Mouse (Mus musculus) midbrain, embryonic 14.5 days (tissue): ENCODE measurements at regions not wholly inside any gene's neighbourhood (a gene's known extent, or its start where the extent isn't known, plus 50 kb on each side); places are given as distances from the start of the nearest gene placed in this dataset.
A peak's percentile ranks its signal among the peaks of the same experiment; 100 is the strongest.

ENCODE experiments used
- ATAC-seq: fragments of 200-750 bp; cut with Nextera tagmentation; 2 replicates; pipeline ENCODE4 v1.8.0; 2017; ENCODE audit warnings: moderate number of reproducible peaks, moderate library complexity; ENCODE audit not compliant: low FRiP score, low TSS enrichment
- DNase-seq: peaks from one replicate; pipeline ENCODE4 v3.0.0-alpha.2; 2015
- H3K27ac ChIP-seq: fragments of 300-500 bp; sonication (generic); replicated peaks from 2 replicates; pipeline ENCODE4 v1.5.1; 2014; ENCODE audit warnings: mild to moderate bottlenecking, low read depth, low read length, moderate library complexity
- H3K27me3 ChIP-seq: fragments of 300-500 bp; sonication (generic); 2 replicates; pipeline ENCODE4 v1.6.1; 2014; ENCODE audit warnings: low read length, control low read depth, mixed read lengths; ENCODE audit not compliant: control insufficient read depth, insufficient read depth
- H3K36me3 ChIP-seq: fragments of 300-500 bp; sonication (generic); 2 replicates; pipeline ENCODE4 v1.6.1; 2014; ENCODE audit warnings: low read length, control low read depth; ENCODE audit not compliant: control insufficient read depth, insufficient read depth
- H3K4me1 ChIP-seq: fragments of 300-500 bp; sonication (generic); 2 replicates; pipeline ENCODE4 v1.6.1; 2014; ENCODE audit warnings: mild to moderate bottlenecking, antibody characterized with exemption, low read length, control low read depth; ENCODE audit not compliant: control insufficient read depth, insufficient read depth
- H3K4me2 ChIP-seq: fragments of 300-500 bp; sonication (generic); 2 replicates; pipeline ENCODE4 v1.6.1; 2014; ENCODE audit warnings: mild to moderate bottlenecking, low read length, moderate library complexity
- H3K4me3 ChIP-seq: fragments of 300-500 bp; sonication (generic); replicated peaks from 2 replicates; pipeline ENCODE4 v1.5.1; 2014; ENCODE audit warnings: low read depth, low read length
- H3K9ac ChIP-seq: fragments of 300-500 bp; sonication (generic); replicated peaks from 2 replicates; pipeline ENCODE4 v1.6.1; 2014; ENCODE audit warnings: mild to moderate bottlenecking, low read length, moderate library complexity
- H3K9me3 ChIP-seq: fragments of 300-500 bp; sonication (generic); 2 replicates; pipeline ENCODE4 v1.6.1; 2016; ENCODE audit warnings: low read length, control low read depth, mixed read lengths; ENCODE audit not compliant: control insufficient read depth
- WGBS: fragments of 180-500 bp; shearing (Covaris S2); extraction: QIAGEN DNeasy Blood & Tissue Kit; methylation state at CpG from one replicate; pipeline ENCODE4 v1.1.7; 2014; 5-methylcytosine and 5-hydroxymethylcytosine counted together

DNA sequence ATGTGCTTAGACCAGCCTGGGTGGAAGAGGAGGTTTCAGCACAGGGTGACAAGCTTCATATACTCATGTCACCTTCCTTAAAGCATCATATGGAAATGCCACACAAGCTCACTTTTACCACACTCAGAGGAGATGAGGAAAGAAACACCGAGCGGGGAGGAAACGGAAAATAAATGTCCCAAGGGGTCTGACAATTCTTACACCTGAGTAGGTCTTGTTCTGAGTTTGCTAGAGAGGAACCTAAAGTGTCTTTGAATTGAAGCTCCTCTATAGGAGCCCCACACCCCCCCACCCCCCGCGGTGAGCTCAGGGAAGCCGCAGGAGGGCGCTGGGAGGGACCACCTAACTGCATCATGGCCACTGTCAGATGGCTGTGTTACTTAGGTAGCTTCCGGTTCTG is 124.7 kb upstream of the Ado start:
- DNase-seq (no peak), ATAC-seq (no peak)
- Histone ChIP-seq H3K36me3 (no peaks in the 10 kb centered on the region), H3K9me3 (no peaks in the 10 kb centered on the region), H3K9ac (no peak overlapping the region), H3K4me1 (no peaks in the 10 kb centered on the region), H3K27ac (no peak overlapping the region), H3K4me3 (no peak overlapping the region), H3K4me2 (no peak overlapping the region), H3K27me3 (no peaks in the 10 kb centered on the region)
- WGBS = 82% methylated on average over 8 of the region's 8 CpGs

DNA sequence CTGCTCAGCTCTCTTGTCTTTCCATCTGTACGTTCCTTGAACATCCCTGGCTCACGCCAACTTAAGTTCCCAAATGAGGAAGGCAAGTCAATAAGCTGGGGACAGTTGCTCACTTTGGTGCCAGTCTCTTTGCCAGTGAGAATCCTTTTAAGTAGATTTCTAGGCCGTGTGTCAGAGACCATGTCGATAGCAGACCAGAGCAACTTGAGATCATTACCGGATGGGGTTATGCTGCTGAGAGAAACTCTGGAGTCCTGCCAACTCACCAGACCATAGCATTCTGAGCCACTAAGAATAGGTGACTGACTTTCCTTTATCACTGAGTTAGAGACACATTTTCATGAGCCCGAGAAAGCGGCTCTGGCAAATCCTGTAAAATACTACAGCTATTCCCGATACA is 123.5 kb upstream of the Ado start:
- no peak overlapping the region for H3K27ac ChIP-seq
- H3K4me2 ChIP-seq = no peak overlapping the region
- no peak overlapping the region for H3K4me3 ChIP-seq
- 61% methylated on average over 8 of the region's 8 CpGs for WGBS
- ATAC-seq = no peak; the same call in 1 of the 2 replicates
- no peaks in the 10 kb centered on the region for H3K36me3 ChIP-seq
- H3K9me3 ChIP-seq = no peaks in the 10 kb centered on the region
- peak; percentile 41 for DNase-seq
- no peak overlapping the region for H3K9ac ChIP-seq
- H3K4me1 ChIP-seq = no peaks in the 10 kb centered on the region
- no peaks in the 10 kb centered on the region for H3K27me3 ChIP-seq

DNA sequence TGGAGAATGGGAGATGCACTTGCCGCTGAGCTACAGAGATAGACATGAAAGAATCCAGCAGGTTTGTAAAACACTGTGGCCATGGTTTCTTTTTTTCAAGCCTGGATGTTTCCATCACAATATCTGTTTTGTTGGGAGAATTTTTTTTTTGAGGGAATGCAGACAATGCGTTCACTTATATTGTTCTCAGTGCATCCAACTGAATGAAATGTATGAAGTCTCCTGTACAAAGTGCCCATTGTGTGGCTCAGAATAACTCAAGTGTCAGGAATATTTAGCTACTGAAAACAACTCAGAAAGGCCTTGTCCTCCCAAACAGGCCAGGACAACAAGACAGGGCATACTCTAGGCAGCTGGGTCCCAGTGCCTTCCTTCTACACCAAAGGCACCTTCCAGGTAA is 120.3 kb upstream of the Ado start:
- Histone ChIP-seq H3K9ac (no peak overlapping the region), H3K27ac (no peak overlapping the region), H3K9me3 (no peaks in the 10 kb centered on the region), H3K4me1 (no peaks in the 10 kb centered on the region), H3K27me3 (no peaks in the 10 kb centered on the region), H3K4me3 (no peak overlapping the region), H3K36me3 (no peaks in the 10 kb centered on the region), H3K4me2 (no peak overlapping the region)
- 76% methylated on average over 2 of the region's 2 CpGs for WGBS
- ATAC-seq (no peak), DNase-seq (no peak)

DNA sequence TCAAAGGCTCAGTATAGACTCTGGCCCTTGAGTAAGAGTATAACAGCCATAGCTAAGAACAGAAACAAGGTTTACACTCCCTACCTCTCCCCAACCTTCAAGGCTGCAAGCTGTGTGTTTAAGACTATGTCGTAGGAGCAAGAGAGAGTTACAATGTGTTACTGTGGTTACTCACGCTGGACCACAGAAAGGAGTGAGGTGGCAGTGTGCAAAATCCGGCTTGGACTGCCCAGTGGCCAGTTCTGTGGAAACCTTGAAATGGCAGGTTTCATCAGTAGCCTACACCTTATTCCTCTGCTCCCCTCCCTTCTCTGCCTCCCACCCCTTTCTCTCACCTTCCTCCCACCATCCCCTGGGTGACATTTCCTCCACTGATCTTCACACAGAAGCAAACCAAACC is 114.3 kb upstream of the Ado start:
- no peak overlapping the region for H3K9ac ChIP-seq
- no peaks in the 10 kb centered on the region for H3K4me1 ChIP-seq
- no peak overlapping the region for H3K27ac ChIP-seq
- H3K4me3 ChIP-seq = no peak overlapping the region
- no peak overlapping the region for H3K4me2 ChIP-seq
- DNase-seq (no peak), ATAC-seq (no peak)
- WGBS = 64% methylated on average over 3 of the region's 3 CpGs
- no peaks in the 10 kb centered on the region for H3K9me3 ChIP-seq
- no peaks in the 10 kb centered on the region for H3K27me3 ChIP-seq
- no peaks in the 10 kb centered on the region for H3K36me3 ChIP-seq

DNA sequence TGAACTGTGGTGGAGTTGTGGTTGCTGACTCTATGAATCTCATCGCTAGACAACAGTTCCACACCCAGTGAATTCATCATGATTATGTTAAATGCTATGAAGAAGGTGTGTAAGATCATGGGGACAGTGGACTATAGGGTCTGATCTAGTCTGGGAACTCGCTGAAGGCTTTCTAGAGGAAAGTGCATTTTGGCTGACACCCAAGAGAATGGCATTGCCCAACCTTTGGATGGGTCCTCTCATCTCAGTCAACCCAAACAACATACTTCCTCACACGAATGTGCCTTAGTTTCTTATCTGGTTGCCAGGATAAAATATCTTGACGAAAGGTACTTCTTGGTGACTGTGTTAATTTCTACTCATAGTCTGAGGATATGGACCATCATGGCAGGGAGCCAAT is 112.9 kb upstream of the Ado start:
- Histone ChIP-seq H3K4me1 (no peaks in the 10 kb centered on the region), H3K4me2 (no peak overlapping the region), H3K4me3 (no peak overlapping the region), H3K36me3 (no peaks in the 10 kb centered on the region), H3K27me3 (no peaks in the 10 kb centered on the region), H3K27ac (no peak overlapping the region), H3K9ac (no peak overlapping the region), H3K9me3 (no peaks in the 10 kb centered on the region)
- no peak for DNase-seq
- ATAC-seq = no peak
- WGBS = 83% methylated on average over 4 of the region's 4 CpGs

DNA sequence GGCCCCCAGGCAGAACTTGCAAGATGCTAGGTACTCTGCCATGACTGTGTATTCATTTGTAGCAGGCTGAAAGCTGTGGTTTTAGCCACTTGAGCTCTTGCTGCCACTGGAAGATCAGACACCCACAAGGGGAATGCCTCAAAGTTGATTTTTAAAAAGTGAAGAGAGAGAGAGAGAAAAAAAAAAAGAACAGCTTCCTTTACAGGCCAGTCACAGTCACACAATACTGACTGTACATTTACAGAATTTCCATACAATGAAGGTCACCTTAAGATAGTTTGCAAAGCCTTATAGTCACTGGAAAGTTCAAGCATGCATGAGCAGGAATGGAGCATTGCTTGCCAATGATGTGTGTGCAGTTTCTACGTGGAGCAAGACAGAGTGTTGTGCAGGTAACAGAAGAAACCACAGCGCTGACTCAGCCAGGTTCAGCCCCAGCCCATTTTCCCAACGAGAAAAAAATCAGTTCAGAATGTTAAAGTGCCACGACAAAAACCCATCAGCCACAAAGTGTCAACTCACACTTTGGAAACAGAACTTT is 109.3 kb upstream of the Ado start:
- H3K4me1 ChIP-seq = no peaks in the 10 kb centered on the region
- H3K4me2 ChIP-seq = no peak overlapping the region
- H3K9ac ChIP-seq = no peak overlapping the region
- H3K27me3 ChIP-seq = no peaks in the 10 kb centered on the region
- no peak overlapping the region for H3K4me3 ChIP-seq
- ATAC-seq (no peak), DNase-seq (no peak)
- no peak overlapping the region for H3K27ac ChIP-seq
- H3K36me3 ChIP-seq = no peaks in the 10 kb centered on the region
- WGBS = 81% methylated on average over 4 of the region's 4 CpGs
- H3K9me3 ChIP-seq = no peaks in the 10 kb centered on the region

DNA sequence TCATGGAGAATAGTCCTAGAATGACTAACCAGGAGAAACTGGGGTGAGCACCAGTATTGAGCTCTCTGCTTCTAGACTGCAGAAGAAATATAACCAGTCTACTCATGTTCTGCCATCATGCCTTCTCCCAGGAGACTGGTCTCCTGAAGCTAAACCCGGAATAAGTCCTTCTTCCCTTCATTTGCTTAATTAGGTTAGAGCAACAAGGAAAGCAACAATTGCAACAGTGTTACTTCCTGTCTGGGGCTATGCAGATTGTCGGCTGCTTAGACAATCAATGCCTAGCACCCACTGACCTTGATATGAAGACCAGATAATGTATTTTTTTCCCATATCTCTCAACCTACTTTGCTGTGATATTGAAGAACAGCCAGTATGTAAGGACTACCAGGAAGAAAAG is 108.5 kb upstream of the Ado start:
- Histone ChIP-seq H3K4me2 (no peak overlapping the region), H3K9me3 (no peaks in the 10 kb centered on the region), H3K9ac (no peak overlapping the region), H3K27me3 (no peaks in the 10 kb centered on the region), H3K4me3 (no peak overlapping the region), H3K27ac (no peak overlapping the region), H3K36me3 (no peaks in the 10 kb centered on the region), H3K4me1 (no peaks in the 10 kb centered on the region)
- ATAC-seq (no peak), DNase-seq (no peak)
- 87% methylated on average over 2 of the region's 2 CpGs for WGBS

DNA sequence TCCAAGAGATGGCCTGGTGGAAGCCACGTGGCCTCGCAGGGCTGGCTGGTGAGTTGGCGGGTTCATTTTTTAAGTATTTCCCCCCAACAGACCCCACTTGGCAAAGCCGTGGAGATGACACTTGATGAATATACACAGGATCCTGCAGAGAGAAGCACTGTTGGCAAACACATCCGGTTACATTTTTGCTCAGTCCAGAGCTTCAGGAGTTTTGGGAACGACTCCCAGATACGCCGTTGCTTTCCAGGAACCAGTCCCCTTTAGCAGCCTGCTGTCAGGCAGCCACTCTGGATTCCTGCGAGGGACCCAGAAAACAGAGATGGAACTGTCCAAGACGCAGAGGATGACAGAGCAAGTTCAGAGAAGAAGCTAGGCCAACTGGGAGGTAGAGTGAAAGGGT is 105.8 kb upstream of the Ado start:
- H3K36me3 ChIP-seq = no peaks in the 10 kb centered on the region
- H3K4me3 ChIP-seq = no peak overlapping the region
- H3K4me1 ChIP-seq = no peaks in the 10 kb centered on the region
- H3K27me3 ChIP-seq = no peaks in the 10 kb centered on the region
- no peaks in the 10 kb centered on the region for H3K9me3 ChIP-seq
- no peak overlapping the region for H3K9ac ChIP-seq
- DNase-seq (no peak), ATAC-seq (no peak)
- WGBS = 90% methylated on average over 10 of the region's 10 CpGs
- H3K27ac ChIP-seq = no peak overlapping the region
- no peak overlapping the region for H3K4me2 ChIP-seq

DNA sequence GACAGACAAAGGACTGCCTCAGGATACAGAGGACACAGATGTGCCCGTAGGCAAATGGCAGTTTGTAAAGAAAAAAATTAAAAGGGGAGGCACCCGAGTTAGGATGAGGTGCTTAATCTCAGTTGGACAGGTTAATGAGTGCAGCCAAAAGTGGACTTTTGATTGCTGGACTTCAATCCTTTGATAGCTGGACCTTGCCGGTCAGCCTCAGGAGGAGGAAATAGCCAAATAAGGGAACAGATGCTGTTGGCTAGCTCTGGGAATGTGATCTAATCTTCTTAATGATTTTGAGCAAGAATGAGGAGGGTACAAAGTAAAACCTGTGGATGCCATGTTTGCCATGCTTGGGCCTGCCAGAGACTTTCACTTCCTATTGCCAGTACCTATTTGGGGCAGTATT is 103.5 kb upstream of the Ado start:
- H3K27me3 ChIP-seq = no peaks in the 10 kb centered on the region
- DNase-seq = no peak
- no peak for ATAC-seq
- H3K9me3 ChIP-seq = no peaks in the 10 kb centered on the region
- H3K9ac ChIP-seq = no peak overlapping the region
- H3K4me2 ChIP-seq = no peak overlapping the region
- H3K4me1 ChIP-seq = no peaks in the 10 kb centered on the region
- WGBS = 88% methylated on average over 3 of the region's 3 CpGs
- H3K4me3 ChIP-seq = no peak overlapping the region
- no peak overlapping the region for H3K27ac ChIP-seq
- no peaks in the 10 kb centered on the region for H3K36me3 ChIP-seq
